Mouse (Mus musculus): Measurements from ENCODE around the gene Acoxl. TPM values are rescaled to one million over a fixed set of nuclear protein-coding genes. Genes with fewer than 3 reads are reported as not detected.

Acoxl gene
- total and polyA plus RNA-seq, 3 experiments: 0.05 TPM; not detected in 1

DNA sequence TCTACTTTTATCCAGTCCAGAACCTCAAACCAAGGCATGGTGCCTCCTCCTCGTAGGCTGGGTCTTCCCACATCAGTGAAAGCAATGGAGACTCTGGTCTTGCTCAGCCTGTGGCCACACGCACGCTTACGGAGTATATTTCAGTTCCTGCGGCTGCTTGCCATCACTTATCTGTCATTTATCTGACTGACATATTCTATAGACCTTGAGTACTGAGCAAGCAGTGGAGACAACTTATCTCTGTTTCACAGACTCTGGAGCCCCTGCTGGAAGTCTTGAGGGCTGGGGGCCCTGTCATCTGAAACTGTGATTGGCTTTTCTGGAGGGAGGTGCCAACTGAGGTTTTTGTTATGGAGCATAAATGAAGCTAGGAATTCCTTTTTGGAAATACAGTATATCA lies 75.4 kb downstream of the Acoxl start:
- peak; percentile 8 for DNase-seq (ENCODE audit: low spot score)
- ATAC-seq (ENCODE audit: extremely low read depth, insufficient number of reproducible peaks, low FRiP score, poor library complexity, severe bottlenecking): peak; percentile 76
- H3K36me3 ChIP-seq (replicated peaks): no peaks in the 10 kb centered on the region
- H3K27me3 ChIP-seq (ENCODE audit: insufficient read depth, low read length): peaks cover 3% of the 10 kb centered on the region; the same call in 1 of the 2 replicates
- H3K9me3 ChIP-seq (replicated peaks): no peaks in the 10 kb centered on the region
- H3K4me1 ChIP-seq (ENCODE audit: insufficient read depth, low read depth, low read length): peaks cover 68% of the 10 kb centered on the region
- H3K4me3 ChIP-seq (ENCODE audit: low read depth, low read length): peak overlapping the region; percentile 14; the same call in 1 of the 2 replicates
- TF ChIP-seq GATA2 (IDR thresholded peaks at IDR 0.05; ENCODE audit: borderline replicate concordance, low read depth, low read length): no peak
- TF ChIP-seq POLR2AphosphoS5 (IDR thresholded peaks at IDR 0.05; ENCODE audit: insufficient replicate concordance, low read depth, low read length): no peak
- peak; percentile 53; the same call in 1 of the 2 replicates for TF ChIP-seq TAL1 (conservative IDR thresholded peaks at IDR 0.05; ENCODE audit: low read depth, low read length)

- Histone ChIP-seq H3K9me3 (replicated peaks) (no peaks in the 10 kb centered on the region), H3K36me3 (replicated peaks) (no peaks in the 10 kb centered on the region), H3K4me1 (ENCODE audit: insufficient read depth, low read depth, low read length) (peaks cover 64% of the 10 kb centered on the region), H3K27me3 (ENCODE audit: insufficient read depth, low read length) (no peaks in the 10 kb centered on the region), H3K4me3 (ENCODE audit: low read depth, low read length) (peak overlapping the region; percentile 33; the same call in 1 of the 2 replicates)
- DNase-seq (ENCODE audit: low spot score) (peak; percentile 32), ATAC-seq (ENCODE audit: extremely low read depth, insufficient number of reproducible peaks, low FRiP score, poor library complexity, severe bottlenecking) (peak; percentile 59)
- no peak for TF ChIP-seq TAL1 (conservative IDR thresholded peaks at IDR 0.05; ENCODE audit: low read depth, low read length)
- TF ChIP-seq GATA2 (IDR thresholded peaks at IDR 0.05; ENCODE audit: borderline replicate concordance, low read depth, low read length): no peak
- no peak for TF ChIP-seq POLR2AphosphoS5 (IDR thresholded peaks at IDR 0.05; ENCODE audit: insufficient replicate concordance, low read depth, low read length)
- no peak for TF ChIP-seq GATA1 (IDR thresholded peaks at IDR 0.05; ENCODE audit: borderline replicate concordance, low read length)
- TF ChIP-seq CTCF (IDR thresholded peaks at IDR 0.05; ENCODE audit: low read depth, low read length): no peak
Measured at GRCm38 (mm10) chr2:127916804-127917410, 78.2 kb downstream of the Acoxl start.

DNA sequence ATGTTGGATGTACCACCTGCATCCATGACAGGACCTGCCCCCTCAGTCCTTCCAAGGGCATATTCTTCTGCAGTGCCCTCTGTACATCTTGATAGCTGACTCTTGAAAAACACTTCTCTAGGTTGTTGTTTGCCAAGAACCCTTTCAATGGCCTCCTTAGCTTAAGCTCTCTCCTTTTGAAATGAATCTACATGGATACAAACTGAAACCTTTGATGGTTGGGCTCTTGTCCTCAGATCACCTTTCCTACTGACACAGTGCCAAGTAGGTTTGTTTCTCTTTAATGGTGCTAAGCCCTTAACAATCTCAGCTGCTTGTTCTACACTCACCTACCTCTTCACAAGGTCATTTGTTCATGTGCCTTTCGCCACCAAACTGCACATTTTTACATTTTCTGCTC lies 81.1 kb downstream of the Acoxl start:
- H3K27me3 ChIP-seq (ENCODE audit: insufficient read depth, low read length): peaks cover 4% of the 10 kb centered on the region; the same call in 1 of the 2 replicates
- H3K36me3 ChIP-seq (replicated peaks): no peaks in the 10 kb centered on the region
- H3K9me3 ChIP-seq (replicated peaks): no peaks in the 10 kb centered on the region
- DNase-seq (ENCODE audit: low spot score) (no peak), ATAC-seq (ENCODE audit: extremely low read depth, insufficient number of reproducible peaks, low FRiP score, poor library complexity, severe bottlenecking) (no peak)
- H3K4me1 ChIP-seq (ENCODE audit: insufficient read depth, low read depth, low read length): peaks cover 54% of the 10 kb centered on the region
- no peak for TF ChIP-seq CTCF (IDR thresholded peaks at IDR 0.05; ENCODE audit: low read depth, low read length)
- no peak for TF ChIP-seq GATA2 (IDR thresholded peaks at IDR 0.05; ENCODE audit: borderline replicate concordance, low read depth, low read length)
- no peak for TF ChIP-seq POLR2AphosphoS5 (IDR thresholded peaks at IDR 0.05; ENCODE audit: insufficient replicate concordance, low read depth, low read length)
- no peak for TF ChIP-seq TAL1 (conservative IDR thresholded peaks at IDR 0.05; ENCODE audit: low read depth, low read length)
- TF ChIP-seq GATA1 (IDR thresholded peaks at IDR 0.05; ENCODE audit: borderline replicate concordance, low read length): no peak
- no peak overlapping the region for H3K4me3 ChIP-seq (ENCODE audit: low read depth, low read length)

DNA sequence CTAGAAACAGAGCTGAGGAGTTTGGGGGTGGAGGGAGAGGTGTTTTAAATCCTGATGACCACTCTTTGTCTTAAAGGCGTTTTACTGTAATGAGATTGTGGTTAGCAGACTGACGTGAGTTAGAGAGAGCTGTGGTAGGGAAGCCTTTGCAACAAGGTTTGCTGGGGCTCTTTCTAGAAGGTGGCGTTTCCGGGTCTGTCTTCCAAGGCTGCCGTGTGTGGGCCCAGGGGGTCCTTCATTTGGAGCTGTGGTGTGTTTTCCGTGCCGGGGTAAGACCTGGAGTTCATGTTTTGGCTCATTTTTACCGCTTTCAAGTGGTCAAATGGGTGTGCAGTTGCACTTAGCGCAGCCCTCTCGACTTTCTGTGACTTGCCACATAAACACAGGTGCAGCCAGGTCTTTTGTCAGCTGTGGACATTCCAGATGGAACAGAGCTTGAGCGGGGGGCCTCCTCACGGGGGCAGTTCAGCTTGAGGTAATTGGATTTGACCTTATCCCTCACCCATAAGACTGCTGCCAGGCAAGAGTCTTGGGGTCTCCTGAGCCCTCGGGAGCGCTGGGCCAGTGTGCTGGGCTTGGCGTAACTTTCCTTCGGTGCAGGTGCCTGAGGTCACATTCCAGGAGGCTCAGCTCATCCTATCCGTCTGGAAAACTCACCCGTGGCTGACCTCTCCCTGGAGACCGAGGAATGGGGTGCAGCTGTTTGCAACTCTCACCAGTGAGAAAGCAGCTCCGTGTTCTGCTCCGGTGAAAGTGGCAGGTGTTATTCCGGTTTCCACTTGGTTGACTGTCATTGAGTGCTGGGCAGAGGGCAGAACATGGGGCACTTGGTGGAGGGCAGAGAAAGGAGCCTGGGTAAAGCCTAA lies 83.6 kb downstream of the Acoxl start:
- ATAC-seq (ENCODE audit: extremely low read depth, insufficient number of reproducible peaks, low FRiP score, poor library complexity, severe bottlenecking): no peak
- no peak for TF ChIP-seq GATA1 (IDR thresholded peaks at IDR 0.05; ENCODE audit: borderline replicate concordance, low read length)
- no peak for TF ChIP-seq CTCF (IDR thresholded peaks at IDR 0.05; ENCODE audit: low read depth, low read length)
- no peak for TF ChIP-seq TAL1 (conservative IDR thresholded peaks at IDR 0.05; ENCODE audit: low read depth, low read length)
- no peak for TF ChIP-seq POLR2AphosphoS5 (IDR thresholded peaks at IDR 0.05; ENCODE audit: insufficient replicate concordance, low read depth, low read length)
- no peak for TF ChIP-seq GATA2 (IDR thresholded peaks at IDR 0.05; ENCODE audit: borderline replicate concordance, low read depth, low read length)
- no peak for DNase-seq (ENCODE audit: low spot score)
- peaks cover 33% of the 10 kb centered on the region for H3K4me1 ChIP-seq (ENCODE audit: insufficient read depth, low read depth, low read length)
- peaks cover 4% of the 10 kb centered on the region; the same call in 1 of the 2 replicates for H3K27me3 ChIP-seq (ENCODE audit: insufficient read depth, low read length)
- H3K9me3 ChIP-seq (replicated peaks): no peaks in the 10 kb centered on the region
- no peak overlapping the region for H3K4me3 ChIP-seq (ENCODE audit: low read depth, low read length)
- no peaks in the 10 kb centered on the region for H3K36me3 ChIP-seq (replicated peaks)

- H3K4me1 ChIP-seq (ENCODE audit: insufficient read depth, low read depth, low read length): peaks cover 32% of the 10 kb centered on the region
- no peaks in the 10 kb centered on the region for H3K36me3 ChIP-seq (replicated peaks)
- H3K27me3 ChIP-seq (ENCODE audit: insufficient read depth, low read length): peaks cover 7% of the 10 kb centered on the region; the same call in 1 of the 2 replicates
- no peak for TF ChIP-seq TAL1 (conservative IDR thresholded peaks at IDR 0.05; ENCODE audit: low read depth, low read length)
- no peak for TF ChIP-seq POLR2AphosphoS5 (IDR thresholded peaks at IDR 0.05; ENCODE audit: insufficient replicate concordance, low read depth, low read length)
- no peak for TF ChIP-seq GATA1 (IDR thresholded peaks at IDR 0.05; ENCODE audit: borderline replicate concordance, low read length)
- TF ChIP-seq GATA2 (IDR thresholded peaks at IDR 0.05; ENCODE audit: borderline replicate concordance, low read depth, low read length): no peak
- no peak for TF ChIP-seq CTCF (IDR thresholded peaks at IDR 0.05; ENCODE audit: low read depth, low read length)
- ATAC-seq (ENCODE audit: extremely low read depth, insufficient number of reproducible peaks, low FRiP score, poor library complexity, severe bottlenecking) (no peak), DNase-seq (ENCODE audit: low spot score) (no peak)
- H3K9me3 ChIP-seq (replicated peaks): no peaks in the 10 kb centered on the region
- H3K4me3 ChIP-seq (ENCODE audit: low read depth, low read length): no peak overlapping the region
Measured at GRCm38 (mm10) chr2:127923077-127923680, 84.5 kb downstream of the Acoxl start.
